Mouse (Mus musculus) urinary bladder, postnatal 4 days (tissue): Measurements from ENCODE around the gene Flrt1.
"Not testable (repeated sequence)": the region's sequence is repeated elsewhere in the genome, so short reads cannot be mapped to it uniquely, and the experiment has no call there.

Source experiments
- DNase-seq, 2 experiments: peaks; one replicate each; pipeline ENCODE4 v3.0.0; 2021 to 2022; ENCODE audit warnings: low spot score in 2 of 2

The Flrt1 gene

DNA sequence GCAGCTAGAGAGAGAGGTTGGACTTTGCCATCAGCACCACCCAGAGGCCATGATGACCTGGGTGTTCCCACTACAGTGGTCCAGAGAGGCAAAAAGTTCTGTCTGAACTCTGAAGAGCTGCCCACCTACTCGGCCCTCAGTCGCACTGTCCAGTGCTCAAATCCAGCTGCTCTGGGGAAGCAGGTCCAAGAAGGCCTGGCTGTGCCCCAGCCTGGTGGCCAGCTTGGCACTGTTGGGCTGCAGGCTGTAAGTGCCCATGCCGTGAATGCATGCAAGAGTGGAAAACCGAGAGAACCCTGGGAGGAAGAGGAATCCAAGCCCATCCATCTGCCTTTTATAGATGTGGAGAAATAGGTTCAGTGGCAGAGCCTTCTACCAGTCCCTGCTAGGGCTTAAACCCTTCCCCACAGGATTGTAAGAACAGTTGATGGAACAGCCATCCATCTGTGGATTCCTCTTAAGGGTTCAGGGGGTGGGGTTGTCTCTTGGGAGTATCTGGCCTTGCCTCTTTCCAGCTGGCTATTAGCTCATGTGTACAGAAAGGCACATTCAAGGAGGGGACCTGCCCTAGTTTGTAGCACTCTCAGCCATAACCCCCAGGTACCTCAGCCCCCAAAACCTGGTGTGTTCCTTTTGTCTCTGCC is 2.1 kb downstream of the Flrt1 start:
- DNase-seq: peak in 1 of 2 experiments; percentile 44

DNA sequence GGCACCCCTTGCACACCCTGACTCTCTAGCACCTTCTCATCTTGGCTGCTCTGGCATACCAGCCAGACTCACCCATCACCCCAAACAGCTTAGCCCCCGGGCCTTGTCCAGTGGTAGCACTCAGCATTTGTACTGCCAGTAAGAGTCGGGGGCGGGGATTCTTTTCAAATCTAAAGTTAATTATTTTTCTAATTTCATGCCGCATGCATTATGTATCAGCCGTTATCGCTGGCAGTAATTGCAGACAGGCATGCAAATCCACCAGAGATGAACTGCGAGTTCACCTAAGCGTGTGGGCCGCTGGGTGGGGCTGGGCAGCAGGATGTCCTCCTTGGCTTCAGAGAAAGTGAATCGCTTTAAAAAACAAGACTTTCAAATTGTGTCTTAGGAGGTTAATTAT is 3.5 kb downstream of the Flrt1 start:
- no peak for DNase-seq

DNA sequence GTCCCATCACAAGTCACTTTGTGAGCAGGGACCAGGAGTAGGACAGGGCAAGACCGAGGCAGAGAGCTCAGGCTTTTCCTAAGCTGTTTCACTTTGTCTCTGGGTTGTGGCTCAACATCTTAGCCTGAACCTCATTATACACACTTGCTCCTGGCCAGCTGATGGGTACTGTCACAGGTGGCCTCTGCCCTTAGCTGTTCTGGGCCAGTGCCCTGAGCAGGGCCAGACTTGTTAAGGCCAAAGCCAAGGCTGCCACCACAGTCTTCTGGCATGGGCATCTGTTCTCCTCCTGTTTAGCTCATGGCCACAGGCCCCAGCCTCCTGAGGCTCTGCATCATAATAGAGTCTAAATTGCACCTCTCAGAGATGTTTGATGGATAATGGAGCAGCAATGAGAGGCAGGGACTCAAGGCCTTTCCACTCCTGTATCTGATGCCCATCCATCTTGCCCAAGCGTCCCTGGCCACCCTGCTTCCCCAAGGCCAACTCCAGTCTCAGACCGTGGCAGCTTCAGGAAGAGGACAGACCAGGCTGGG is 5.8 kb downstream of the Flrt1 start:
- no peak for DNase-seq

DNA sequence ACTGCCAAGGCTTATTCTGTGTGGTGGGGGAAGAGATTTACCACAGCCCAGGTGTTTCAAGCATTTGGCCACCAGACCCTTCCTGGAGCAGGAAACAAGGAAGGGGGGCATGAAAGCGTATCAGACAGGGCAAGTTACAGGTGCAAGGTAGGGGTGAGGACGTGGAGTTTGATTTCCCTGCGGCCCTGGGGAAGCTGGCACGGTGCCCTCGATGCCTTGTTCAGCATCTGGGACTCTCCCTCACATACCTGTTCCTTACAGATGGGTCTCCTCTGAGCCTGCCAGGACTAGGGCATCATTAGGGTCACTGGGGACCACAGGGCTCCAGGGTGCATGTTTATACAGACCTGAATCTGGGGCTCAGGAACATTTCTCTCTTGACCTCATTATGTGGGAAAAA is 12.8 kb downstream of the Flrt1 start:
- DNase-seq: no peak

DNA sequence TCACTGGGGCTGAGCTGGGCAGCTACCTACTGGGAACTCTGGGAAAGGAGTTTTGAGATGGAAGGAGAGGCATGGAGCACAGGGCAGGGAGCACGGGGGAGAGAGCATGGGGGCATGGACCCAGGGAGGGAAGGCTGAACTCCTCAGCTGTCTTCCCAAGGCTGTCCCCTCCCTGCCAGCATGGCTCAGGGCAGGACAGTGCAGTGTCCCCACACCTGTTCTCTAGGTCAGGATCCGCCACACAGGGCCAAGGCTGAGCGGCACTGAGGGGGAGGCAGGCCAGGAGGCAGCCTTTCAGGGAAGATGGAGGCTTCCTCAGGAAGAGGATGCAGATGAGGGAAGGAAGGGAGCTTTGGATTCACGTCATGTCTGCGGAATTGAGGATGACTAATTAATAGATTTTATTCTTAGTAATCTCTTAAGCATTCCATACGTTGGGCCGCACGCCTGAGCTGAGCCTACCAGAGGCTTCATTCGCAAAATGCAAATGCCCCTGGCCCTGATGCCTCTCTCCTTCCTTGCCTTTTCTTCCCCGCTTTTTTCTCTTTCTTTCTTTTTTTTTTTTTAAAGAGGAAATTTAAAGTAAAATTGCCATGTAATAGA is 14.0 kb downstream of the Flrt1 start:
- DNase-seq: no peak

DNA sequence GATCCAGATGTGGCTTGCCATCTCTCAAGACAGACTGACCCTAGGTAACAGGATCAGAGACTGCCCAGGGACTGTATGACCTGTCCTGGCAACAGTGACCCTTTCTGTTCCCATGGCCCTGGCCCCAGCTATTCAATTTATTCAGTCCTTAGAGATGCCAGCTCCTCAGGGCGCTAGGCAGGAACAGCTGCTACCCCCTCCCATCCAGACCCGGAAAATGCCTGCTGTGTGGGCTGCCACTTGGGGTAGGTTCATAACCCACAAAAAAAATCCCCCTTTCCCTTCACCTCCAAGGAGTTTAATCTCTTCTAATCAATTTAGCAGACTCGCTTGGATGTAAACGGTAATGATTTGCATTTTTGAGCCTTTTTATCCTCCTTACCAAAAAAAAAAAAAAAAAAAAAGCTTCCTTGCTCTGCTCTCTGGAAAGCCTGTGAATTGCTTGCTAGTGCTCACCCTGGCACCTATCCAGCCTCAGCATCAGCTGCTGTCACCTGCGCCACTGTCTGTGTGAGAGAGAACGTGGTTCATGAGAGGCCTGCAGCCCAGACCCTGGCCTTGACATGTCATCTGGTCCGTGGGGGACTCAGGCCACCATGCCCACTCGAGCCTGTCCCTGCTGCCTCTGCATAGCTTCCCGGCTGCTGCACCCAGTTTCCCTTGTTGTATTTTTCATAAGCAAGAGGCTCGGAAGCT is 15.0 kb downstream of the Flrt1 start:
- DNase-seq: no peak

DNA sequence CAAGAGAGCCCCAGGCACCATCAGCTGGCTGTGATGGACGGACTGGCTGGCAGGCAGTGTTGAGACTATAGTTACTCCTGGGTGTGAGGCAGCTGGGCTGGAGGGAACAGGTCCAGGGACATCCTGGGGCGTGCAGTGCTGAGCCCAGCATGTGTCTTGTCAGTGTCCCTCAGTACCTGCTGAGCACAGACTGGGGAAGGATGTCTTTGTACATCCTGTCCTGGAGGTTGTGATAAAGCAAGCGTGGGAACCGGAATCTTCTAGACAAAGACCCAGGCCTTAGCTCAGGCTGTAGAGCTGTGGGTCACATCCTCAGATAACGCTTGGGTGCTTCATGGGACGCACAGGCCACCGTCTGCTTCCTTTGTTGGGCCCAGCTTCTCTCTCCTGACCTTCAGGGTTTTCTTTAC is 15.7 kb downstream of the Flrt1 start:
- DNase-seq: no peak

DNA sequence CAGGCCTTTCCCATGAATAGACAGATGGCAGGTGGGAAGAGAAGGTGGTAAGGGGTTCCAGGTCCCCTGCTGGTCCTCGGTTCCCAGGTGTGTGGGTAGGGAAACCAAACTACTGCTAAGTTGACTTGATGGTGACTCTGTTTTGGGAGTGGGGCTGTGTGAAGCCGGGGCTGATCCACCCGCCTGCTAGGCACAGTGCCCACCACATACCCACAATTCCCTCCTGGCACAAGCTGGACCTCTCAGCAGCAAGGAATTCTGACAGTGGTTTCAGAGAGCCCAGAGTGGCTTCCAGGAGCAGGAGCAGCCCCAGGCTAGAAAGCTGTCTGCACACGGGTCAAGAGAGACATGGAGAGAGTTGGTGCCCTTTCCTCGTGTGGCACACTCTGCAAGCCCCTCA is 16.5 kb downstream of the Flrt1 start:
- no peak for DNase-seq

DNA sequence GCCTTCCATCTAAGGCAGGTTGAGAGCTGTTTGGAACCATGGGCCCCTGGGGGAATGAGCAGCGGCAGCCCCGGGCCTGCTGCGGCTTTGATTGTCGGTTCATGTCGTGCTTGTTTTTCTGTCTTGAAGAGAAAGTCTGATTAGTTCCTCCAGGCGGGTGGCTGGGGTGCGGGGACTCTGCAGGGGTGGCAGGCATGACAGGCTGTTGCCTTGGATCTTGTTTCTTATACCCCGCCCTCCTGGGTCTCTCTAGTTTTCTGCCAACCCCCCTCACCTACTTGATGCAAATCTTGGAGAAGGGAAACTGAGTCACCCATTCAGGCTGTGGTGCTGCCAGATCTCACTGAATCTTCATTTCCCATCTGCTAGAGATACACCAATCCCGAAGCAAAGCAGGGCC is 17.0 kb downstream of the Flrt1 start:
- no peak for DNase-seq

DNA sequence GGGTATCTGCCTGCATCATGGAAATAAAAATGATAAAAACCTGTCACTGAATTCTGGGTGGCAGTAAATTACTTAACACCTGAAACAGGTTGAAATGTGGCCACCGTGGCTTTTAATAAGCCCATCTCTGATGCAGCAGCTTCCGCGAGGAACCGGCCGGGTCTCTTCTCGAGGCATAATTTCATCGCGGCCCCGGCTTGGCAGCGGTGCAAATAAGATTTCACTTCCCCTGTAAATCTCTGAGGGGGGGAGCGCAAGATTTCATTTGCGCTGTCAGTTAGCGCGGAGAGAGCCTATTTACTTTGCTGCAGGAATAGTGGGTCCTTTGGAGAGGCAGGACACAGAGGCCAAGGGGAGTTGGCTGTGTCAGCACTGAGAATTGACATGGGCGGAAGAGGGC is 20.8 kb downstream of the Flrt1 start:
- no peak for DNase-seq

DNA sequence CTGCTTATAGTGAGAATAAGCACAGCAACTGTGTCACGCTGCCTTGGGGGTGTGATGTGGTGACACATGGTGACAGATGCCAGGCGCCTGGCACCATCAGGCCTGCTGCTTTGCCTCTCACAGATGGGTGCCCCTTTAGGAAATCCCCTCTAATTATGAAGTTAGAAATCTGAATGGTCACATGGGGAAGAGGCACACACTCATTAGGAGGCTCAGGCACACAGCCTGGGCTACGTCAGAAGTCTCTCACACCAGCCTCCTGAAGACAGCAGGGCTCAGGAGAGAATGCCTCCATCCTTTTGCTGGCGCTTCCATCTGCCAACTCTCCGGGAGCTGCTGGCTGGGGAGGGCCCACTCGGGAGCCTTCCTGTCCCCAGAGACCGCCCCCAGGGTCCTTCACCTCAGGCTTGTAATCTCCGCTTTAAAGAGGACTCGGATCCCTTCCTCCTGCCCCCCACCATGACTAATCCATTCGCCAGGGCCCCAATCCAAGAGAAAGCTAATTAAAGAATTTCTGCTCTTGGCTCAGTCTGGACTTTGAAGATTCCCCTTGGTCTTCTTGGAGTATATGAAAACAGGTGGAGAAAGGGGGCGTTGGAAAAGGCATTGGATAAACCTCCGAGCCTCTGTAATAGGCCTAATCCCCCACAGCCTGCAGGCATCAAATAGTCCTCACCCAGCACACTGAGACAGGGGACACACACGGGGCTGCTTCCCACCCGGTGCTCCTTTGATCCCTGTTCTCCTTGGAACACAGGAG is 22.3 kb downstream of the Flrt1 start:
- DNase-seq: no peak

DNA sequence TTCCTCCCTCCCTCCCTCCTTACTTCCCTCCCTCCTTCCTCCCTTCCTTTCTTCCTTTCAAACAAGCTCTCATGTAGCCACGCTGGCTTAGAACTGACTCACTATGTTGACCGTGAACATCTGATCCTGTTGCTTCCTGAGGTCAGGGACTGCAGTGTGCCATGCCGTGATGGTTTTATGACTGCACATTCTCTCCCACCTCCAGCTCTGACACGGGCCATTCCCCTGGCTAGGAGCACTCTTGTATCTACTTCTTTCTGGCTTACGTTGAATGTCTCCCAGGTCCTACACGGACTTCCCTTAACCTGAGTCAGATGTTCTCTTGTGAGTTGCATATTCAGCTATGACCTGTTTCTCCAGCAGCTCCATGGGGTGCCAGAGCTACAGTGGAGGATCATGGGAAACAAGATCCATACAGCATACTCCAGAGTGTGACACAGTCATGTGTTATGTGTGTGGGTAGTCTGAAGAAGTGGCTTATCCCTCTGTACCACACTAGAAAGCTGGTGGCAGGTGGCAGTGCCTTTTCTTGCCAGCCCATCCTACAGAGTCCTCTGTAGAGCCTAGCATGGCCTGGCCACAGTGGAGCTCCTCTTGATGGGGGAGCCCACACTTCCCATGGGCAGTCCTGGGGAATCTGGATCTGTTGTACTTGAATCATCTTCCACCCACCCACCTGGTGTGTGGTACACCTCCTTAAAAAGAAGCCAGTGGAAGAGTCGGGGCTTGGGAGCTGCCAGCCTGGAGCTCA is 23.8 kb downstream of the Flrt1 start:
- no peak for DNase-seq

DNA sequence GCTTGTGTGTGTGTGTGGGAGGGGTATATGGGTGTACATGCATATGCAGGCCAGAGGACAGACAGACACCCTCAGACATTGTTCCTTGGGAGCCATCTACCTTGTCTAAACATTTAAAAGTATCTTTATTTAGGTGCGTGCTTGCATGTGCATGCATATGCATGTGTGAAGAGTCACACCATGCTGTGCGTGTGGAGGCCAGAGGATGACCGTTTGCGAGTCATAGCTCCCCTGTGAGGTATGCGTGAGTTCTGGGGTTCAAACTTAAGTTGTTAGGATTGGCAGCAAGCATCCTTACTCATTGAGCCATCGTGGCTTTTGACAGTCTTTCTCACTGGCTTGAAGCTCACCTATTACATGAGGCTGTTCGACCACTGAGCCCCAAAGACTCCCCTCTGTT is 27.3 kb downstream of the Flrt1 start:
- DNase-seq: no peak

DNA sequence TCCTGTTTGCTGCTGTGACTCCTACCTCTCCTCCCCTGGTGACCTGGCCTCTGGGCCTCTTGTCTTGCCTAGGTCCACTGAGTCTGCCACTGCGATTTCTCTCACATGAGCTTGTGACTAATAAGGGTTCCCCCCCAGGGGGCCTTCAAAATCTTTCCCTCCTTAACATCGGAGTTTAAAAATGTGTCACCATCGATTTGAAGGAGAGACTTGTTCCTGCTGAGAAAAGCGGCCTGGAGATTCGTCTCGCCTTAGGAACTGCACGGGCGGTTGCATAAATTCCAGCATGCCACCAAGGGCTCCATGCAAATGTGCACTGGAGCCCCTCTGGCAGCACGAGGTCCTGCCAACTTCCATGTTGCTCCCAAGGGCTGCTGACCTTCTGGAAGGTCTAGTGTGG is 27.9 kb downstream of the Flrt1 start:
- DNase-seq: no peak

DNA sequence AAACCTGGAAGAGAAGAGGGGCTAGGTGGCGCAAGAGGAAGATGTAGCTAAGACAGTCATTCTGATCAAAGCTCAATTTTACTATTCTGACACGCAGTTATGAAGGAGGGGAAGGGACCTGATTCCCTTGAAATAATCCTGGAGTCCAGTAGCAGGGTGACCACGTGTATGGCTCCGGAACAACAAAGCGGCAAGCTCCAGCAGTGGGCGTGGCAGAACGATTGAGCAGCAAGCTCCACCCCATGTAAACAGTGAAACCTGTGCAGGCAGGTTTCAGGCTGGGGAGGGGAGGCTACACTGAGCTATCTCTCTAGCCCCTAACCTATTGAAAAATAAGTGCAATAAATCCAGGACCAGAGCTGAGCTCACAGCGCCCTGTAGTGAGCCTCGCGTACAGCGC is 30.2 kb downstream of the Flrt1 start:
- not testable (repeated sequence) for DNase-seq

DNA sequence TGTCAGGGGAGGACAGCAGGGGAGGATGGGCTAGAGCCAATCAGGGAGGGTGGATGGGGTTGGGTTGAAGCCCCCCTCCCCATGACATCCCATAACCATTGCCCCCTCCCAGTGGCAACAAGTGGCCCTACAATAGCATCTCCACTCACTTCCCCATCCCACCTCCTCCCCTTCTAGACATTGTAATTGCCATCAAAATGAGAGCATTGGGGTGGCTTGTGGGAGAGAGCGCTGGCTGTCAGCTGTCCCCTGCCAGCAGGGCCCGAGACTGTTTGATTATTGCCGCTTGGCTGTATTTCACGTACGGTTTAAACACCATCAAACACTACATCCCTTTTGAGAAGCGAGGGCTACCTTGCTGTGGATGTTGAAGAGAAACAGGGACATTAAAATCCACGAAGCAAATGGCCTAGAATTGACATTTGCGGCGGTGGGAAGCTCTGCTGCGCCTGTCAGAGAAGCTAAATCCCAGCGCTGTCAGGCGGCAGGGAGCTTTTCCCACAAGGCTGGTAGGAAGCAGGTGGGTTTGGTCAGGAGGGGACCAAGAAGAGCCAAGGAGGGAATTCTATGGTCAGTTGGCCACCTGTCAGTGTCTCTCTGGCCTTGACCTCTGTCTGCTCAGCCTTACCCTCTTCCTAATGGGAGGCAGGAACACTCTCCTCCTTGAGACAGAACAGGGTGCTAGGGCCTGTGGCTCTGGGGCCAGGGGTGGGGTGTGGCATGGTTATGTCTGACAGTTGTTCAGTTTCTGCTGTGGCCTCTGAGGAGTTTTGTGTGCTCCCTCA is 31.3 kb downstream of the Flrt1 start:
- no peak for DNase-seq

DNA sequence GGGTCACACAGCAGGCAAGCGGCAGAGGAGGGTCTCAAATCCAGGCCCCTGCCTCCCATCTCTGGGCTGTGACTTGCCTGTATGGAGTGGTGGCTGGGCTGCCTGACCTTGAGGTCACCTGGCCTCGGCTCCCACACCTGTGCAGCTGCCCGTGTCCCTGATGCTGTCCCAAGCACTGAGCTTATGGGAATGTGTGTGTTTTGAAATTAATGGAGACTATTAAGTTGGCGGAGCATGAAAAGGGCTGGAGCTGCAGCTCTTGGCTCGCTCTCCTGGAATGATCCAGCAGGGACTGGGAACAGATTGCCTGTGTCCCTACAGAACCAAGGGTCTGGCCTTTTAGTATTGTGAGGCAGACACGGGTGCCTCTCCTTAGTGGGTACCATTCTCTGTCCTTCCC is 33.3 kb downstream of the Flrt1 start:
- DNase-seq: no peak

DNA sequence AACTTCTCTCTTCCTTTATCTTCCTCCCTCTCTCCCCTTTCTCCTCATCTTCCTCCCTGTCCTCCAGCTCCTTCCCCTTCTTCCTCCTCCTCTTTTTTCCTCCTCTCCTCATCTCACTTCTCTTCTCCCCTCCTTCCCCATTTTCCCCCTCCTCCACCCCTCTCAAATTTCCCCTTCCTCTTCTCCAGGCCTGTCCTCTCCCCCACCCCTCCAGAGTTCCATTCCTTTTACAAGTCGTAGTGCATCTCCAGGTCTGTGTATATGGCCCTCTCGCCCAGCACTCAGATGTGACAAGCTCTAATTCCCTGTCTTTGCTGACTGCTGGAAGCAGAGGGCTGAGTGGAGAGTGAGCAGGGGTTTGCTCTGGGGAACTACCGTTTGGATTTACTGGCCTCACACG is 34.8 kb downstream of the Flrt1 start:
- no peak for DNase-seq

DNA sequence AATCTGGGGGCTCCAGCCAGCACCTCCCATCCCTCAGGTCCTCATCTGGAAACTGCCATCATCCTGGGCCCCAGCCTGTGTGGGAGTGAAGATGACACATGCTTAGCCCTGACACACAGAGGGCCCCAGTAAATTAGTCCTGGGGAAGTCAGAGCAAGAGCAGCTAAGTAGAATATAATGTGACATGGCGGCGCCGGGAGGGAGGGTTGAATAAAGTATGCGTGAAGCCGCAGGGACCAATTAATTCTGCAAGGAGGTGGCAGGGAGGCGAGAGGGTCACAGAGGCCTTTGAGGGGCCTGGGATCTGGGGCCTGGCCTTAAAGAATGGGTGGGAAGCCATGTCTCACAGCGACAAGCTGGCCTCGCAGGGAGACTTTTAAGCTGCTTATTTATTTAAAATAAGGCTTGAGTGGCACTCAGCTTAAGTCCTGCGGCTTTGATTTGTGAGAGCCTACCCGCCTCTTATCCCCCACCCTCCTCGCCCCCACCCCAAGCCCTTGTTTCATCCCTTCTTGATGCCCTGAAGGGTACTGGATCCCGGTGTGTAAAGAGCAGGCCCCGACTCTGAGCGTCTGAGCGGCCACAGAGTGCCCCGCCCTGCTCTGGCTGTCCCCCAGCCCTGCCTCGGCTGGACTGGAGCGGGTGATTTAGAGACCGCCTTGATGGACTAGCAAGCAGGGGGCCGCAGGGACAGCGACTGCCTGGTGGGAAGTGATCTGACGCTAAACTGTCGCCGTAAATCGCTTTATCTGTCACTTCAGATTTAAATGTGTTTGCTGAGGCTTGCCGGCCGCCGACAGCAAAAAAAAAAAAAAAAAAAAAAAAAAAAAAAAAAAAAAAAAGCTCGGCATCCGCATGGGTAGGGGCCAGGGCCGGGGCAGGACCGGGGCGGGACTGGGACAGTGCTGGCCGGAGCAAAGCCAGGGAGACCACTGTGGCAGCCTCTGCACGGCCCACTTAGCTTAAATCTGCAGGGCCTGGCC is 35.5 kb downstream of the Flrt1 start:
- DNase-seq: no peak
